Mouse (Mus musculus) urinary bladder, postnatal 25 days (tissue): ENCODE results near the gene Mrpl23.

Experiments used
- DNase-seq: peaks from one replicate; pipeline ENCODE4 v3.0.0; 2022; ENCODE audit warnings: low spot score

Gene Mrpl23

GRCm38 (mm10) chr7:142574826-142575351 is 42.4 kb downstream of the Mrpl23 start:
- DNase-seq: no peak

DNA sequence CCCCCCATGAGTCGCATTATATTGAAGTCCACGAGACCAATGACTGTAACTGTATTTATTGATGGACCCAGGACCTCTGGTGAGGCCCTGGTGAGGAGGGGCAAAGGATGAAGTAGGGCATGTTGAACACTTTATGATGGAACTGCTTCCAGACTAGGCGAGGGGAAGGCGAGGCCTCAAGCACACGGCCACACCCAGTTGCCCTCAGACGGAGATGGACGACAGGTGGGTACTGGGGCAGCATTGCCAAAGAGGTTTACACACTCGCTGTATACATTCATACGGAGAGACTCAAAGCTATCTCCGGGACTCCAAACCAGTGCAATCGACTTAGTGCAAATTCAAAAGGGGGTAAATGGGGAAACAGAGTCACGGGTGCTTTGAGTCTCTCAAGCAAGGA is 43.0 kb downstream of the Mrpl23 start:
- no peak for DNase-seq

DNA sequence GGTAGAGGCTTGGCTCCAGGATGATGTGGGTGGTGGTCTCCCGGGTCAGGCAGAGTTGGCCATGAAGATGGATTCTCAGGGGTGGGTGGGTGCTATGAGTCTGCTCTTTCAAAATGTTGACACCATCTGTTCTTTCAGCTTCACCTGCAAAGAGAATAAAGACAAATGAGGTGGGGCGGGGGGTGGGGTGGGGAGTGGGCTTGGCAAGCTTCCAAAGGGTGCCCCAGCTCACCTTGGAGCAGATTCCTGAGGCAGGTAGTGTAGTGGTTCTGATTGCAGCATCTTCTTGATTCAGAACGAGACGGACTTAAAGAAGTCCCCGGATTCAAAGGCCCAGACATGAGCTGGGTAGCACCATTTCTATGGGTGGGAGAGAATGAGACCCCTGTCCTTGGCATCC is 43.5 kb downstream of the Mrpl23 start:
- no peak for DNase-seq

- DNase-seq: no peak
Observed at GRCm38 (mm10) chr7:142576472-142577326, 44.2 kb downstream of the Mrpl23 start.

DNA sequence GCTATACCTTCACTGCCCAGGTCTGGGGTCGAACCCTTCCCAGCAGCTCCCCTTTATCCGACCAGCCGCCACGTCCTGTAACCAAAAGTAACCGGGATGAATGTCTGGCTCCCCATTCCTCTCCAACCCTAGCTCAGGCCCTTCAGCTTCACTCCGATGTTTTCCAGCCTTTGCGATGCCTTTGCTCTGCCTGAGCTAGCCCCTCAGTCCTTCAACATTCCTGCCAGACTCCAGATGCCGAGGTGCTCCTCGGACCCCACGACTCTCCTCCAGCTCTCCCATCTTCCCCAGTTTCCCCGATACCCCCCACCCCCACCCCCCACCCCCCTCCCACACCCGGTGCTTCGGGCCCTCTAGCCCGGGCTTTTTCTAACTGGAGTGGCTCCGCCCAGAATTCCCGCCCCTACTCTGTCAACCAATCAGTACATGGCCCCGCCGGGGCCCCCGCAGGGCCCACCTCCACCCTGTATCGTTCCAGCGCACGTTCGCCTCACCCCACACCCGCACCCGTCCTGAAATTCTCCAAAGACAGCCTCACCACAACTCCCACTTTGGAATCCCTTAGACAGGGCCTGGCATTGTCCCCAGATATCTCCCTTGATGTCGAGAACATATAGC is 45.4 kb downstream of the Mrpl23 start:
- peak; percentile 12 for DNase-seq

GRCm38 (mm10) chr7:142579069-142579468 is 46.6 kb downstream of the Mrpl23 start:
- DNase-seq: no peak

DNA sequence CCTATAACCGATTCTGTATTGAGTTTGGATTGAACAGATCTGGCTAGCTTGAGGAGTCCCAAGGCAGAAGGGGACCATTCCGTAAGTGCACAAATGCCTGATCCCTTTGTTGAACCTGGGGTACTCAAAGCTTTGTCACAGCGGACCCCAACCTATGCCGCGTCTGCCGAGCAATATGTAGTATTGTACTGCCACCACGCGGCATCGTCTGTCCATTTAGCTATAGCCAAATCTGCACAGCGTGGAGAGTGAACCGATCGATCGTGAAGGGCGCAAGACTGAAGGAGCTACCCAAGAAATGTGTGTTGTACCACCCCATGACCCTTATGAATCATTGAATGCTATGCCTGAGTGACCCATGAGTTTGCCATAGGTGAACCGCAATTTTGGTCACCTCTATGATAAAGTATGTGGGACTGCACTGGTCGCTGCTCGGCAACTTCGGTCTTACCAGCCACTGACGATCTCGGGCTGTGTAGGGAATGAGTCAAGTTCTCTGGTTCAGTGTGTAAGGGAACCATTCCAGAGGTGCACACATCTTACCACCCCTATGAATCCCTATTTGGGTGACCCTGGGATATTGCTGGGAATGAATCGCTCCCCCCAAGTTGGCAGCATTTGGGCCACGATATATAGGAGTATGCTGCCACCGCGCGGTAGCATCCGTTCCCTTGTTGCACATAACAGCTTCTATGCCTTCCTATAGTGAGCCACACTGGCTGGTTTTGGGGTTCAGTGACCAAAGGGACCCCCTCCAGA is 47.8 kb downstream of the Mrpl23 start:
- peak; percentile 31 for DNase-seq

DNA sequence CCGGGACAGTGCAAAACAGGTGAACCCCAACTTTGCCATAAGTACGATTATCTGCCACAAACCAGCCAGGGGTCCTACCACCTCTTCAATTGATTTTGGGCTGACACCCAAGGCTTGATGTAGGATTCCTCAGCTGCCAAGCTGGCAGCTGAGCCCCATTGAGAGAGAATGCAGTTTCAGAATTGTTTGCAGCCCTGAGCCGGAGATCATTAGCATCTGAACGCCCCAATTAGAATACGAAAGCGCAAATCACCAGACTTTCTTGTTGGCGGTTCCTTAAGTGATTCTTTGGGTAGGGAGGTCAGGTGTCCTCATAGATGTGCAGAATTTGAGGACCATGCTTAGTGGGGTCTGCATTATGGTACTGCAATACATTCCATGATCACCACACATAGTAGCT is 48.7 kb downstream of the Mrpl23 start:
- no peak for DNase-seq

GRCm38 (mm10) chr7:142581656-142582228 is 49.3 kb downstream of the Mrpl23 start:
- DNase-seq: peak; percentile 26

DNA sequence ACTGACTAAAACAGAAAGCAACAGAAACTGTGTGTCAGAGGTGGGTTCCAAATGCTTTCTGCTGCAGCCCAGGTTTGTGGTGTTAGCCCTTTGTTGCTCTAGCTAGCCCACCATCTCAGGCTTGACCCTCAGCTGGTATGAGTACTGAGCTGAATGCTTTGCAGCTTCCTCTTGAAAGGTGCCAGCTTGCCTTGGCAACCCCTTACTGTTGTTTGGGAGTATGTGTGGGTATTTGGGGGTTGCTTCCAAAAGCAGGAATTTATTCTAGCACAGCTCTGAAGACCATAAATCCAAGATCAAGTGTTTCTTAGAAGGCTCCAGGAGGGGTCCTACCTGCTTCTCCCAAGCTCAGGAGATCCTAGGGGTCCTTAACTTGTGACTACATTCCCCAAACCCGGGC is 52.4 kb downstream of the Mrpl23 start:
- DNase-seq: no peak

DNA sequence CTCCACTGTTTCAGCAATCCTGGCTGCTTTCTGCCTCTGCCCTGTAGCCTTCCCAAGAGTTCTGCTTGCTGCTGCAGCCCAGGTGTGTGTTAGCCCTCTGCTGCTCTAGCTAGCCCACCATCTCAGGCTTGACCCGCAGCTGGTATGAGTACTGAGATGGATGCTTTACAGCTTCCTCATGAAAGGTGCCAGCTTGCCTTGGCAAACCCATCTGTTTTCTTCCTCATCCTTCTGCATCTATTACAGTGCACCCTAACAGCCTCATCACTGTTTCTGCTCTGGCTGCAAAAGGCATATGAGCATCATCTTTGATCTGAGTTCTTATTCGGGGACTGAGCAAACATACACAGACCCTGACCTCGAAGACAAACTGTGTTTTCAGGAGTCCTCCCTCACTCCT is 53.4 kb downstream of the Mrpl23 start:
- DNase-seq: no peak

DNA sequence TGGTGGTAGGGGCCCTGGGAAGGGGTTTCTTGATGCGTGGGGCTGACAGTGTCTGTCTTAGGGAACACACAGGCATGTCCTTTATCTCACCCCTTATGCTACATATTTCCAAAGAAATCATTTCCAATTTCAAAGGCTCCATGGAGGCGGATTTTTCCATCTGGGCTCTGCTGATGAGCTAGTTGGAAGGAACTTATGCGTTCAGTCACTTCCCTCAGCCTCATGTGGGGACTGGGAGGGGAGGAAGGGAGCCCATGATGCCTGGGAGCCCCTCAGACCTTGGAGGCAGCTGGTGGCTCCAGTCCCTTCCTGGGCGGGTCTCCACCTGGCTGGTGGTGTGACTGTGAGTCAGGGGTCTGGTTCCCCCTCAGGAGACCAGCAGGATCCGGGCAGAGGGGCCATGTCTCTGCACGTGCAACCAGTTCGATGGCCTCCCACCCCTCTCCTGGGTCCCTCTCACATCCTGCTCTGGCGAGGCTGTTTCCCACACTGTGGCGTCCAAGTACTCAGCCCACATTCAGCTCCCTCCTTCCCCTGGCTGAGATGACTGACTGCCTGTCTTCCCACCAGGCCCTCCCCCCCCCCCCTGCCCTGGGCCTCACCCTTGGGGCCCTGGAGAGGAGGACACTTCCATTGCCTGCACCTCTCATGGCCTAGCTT is 55.9 kb downstream of the Mrpl23 start:
- no peak for DNase-seq
